Mouse (Mus musculus) ES-E14 (cell line): Measurements from ENCODE around the gene Bmyc. TPM values are rescaled to one million over a fixed set of nuclear protein-coding genes. Genes with fewer than 3 reads are reported as not detected.
"Not testable (repeated sequence)": the region's sequence is repeated elsewhere in the genome, so short reads cannot be mapped to it uniquely, and the experiment has no call there.

Source experiments
- DNase-seq: peaks from one replicate; pipeline ENCODE4 v3.0.0-alpha.2; 2013; ENCODE audit warnings: low read depth, low spot score
- H3K27ac ChIP-seq: 2 replicates; pipeline ENCODE4 v1.5.1; 2012; ENCODE audit warnings: low read depth, mild to moderate bottlenecking, low read length, moderate library complexity, mixed read lengths; ENCODE audit not compliant: poor library complexity, insufficient read depth, severe bottlenecking
- H3K36me3 ChIP-seq: 2 replicates; pipeline ENCODE4 v1.6.1; 2012; ENCODE audit warnings: mild to moderate bottlenecking, low read length, moderate library complexity, mixed read lengths; ENCODE audit not compliant: control insufficient read depth, poor library complexity, insufficient read depth, severe bottlenecking
- H3K4me1 ChIP-seq, 2 experiments: fragments of 150-350 bp in 1 of 2; sonication (generic) in 1 of 2; 2 replicates each; pipeline ENCODE4 v1.6.1; 2012; ENCODE audit warnings: low read length in 2 of 2, mild to moderate bottlenecking in 1 of 2, mixed read lengths in 1 of 2; ENCODE audit not compliant: control insufficient read depth in 2 of 2, insufficient read depth in 2 of 2, poor library complexity in 1 of 2
- H3K4me3 ChIP-seq, 2 experiments: fragments of 150-350 bp in 1 of 2; sonication (generic) in 1 of 2; 2 replicates each; pipeline ENCODE4 v1.5.1; 2012; ENCODE audit warnings: low read length in 2 of 2, low read depth in 1 of 2, mild to moderate bottlenecking in 1 of 2, mixed read lengths in 1 of 2; ENCODE audit not compliant: insufficient read depth in 1 of 2, poor library complexity in 1 of 2, severe bottlenecking in 1 of 2
- H3K9ac ChIP-seq: 2 replicates; pipeline ENCODE4 v1.6.1; 2012; ENCODE audit warnings: low read depth, mild to moderate bottlenecking, low read length, mixed read lengths; ENCODE audit not compliant: poor library complexity, insufficient read depth, severe bottlenecking
- H3K9me3 ChIP-seq: fragments of 150-350 bp; sonication (generic); 2 replicates; pipeline ENCODE4 v1.6.1; 2012; ENCODE audit warnings: low read depth, mild to moderate bottlenecking, low read length; ENCODE audit not compliant: control insufficient read depth, insufficient read depth
- CHD2 ChIP-seq: IDR thresholded peaks from 2 replicates; pipeline ENCODE4 v1.6.1; 2014; ENCODE audit warnings: mild to moderate bottlenecking, low read depth, low read length, inconsistent platforms
- HCFC1 ChIP-seq: IDR thresholded peaks from 2 replicates; pipeline ENCODE4 v1.6.1; 2012; ENCODE audit warnings: low read length, inconsistent platforms, borderline replicate concordance; ENCODE audit not compliant: insufficient read depth
- MAFK ChIP-seq: IDR thresholded peaks from 2 replicates; pipeline ENCODE4 v1.6.1; 2014; ENCODE audit warnings: mild to moderate bottlenecking, low read depth, low read length, inconsistent platforms; ENCODE audit not compliant: insufficient read depth
- ZC3H11A ChIP-seq: IDR thresholded peaks from 2 replicates; pipeline ENCODE4 v1.6.1; 2012; ENCODE audit warnings: low read depth, mild to moderate bottlenecking, inconsistent platforms, low read length, borderline replicate concordance
- ZNF384 ChIP-seq: IDR thresholded peaks from 2 replicates; pipeline ENCODE4 v1.6.1; 2012; ENCODE audit warnings: low read depth, low read length, inconsistent platforms
- in situ Hi-C, 2 experiments: fragments of 600-800 bp; cut with MboI; formaldehyde crosslinking; loops; one replicate each; pipeline ENCODE4 v1.15.1; 2025; ENCODE audit warnings: low sequenced_read_pairs in 2 of 2, inconsistent platforms in 1 of 2; ENCODE audit not compliant: unreplicated experiment in 2 of 2
- total RNA-seq: library from RNA; depleted of rRNA; stranded (reverse); fragments of 300-350 nt; gene quantifications from 2 replicates; pipeline ENCODE4 v1.2.3, GENCODE M21; 2012

Gene Bmyc
- total RNA-seq, 1 experiment = 13.0 TPM

GRCm38 (mm10) chr2:25711641-25712040 is 5.1 kb downstream of the Bmyc start:
- H3K4me1 ChIP-seq, DNase-seq, H3K9ac ChIP-seq, H3K27ac ChIP-seq, H3K9me3 ChIP-seq, in situ Hi-C loops, H3K4me3 ChIP-seq, H3K36me3 ChIP-seq: not testable (repeated sequence)

GRCm38 (mm10) chr2:25717222-25717621 is 10.7 kb downstream of the Bmyc start:
- 0 out of 4 replicates have a peak, but pooled peaks cover 0 to 2% of the 10 kb centered on the region in 2 experiments for H3K4me1 ChIP-seq
- TF ChIP-seq HCFC1 (no peak), MAFK (no peak), CHD2 (no peak), ZNF384 (no peak), ZC3H11A (no peak)
- H3K9me3 ChIP-seq = no peaks in the 10 kb centered on the region
- no peaks in the 10 kb centered on the region for H3K36me3 ChIP-seq
- no peak for DNase-seq
- in situ Hi-C loops = no loop called here
- H3K9ac ChIP-seq = no peak overlapping the region
- no peak overlapping the region for H3K4me3 ChIP-seq
- no peak overlapping the region for H3K27ac ChIP-seq

- no peaks in the 10 kb centered on the region for H3K36me3 ChIP-seq
- H3K9ac ChIP-seq = no peak overlapping the region
- H3K27ac ChIP-seq = no peak overlapping the region
- no peak for DNase-seq
- TF ChIP-seq HCFC1 (no peak), ZC3H11A (no peak), MAFK (no peak), CHD2 (no peak), ZNF384 (no peak)
- no peak overlapping the region for H3K4me3 ChIP-seq
- no peaks in the 10 kb centered on the region for H3K9me3 ChIP-seq
- no peaks in the 10 kb centered on the region for H3K4me1 ChIP-seq
- in situ Hi-C loops = no loop called here
Observed at GRCm38 (mm10) chr2:25733199-25733930, 26.8 kb downstream of the Bmyc start.

- H3K4me1 ChIP-seq, H3K4me3 ChIP-seq, in situ Hi-C loops, H3K9ac ChIP-seq, H3K27ac ChIP-seq, H3K36me3 ChIP-seq, H3K9me3 ChIP-seq, DNase-seq: not testable (repeated sequence)
Observed at GRCm38 (mm10) chr2:25736709-25737108, 30.2 kb downstream of the Bmyc start, which contains the start of gene Obp2b. TSS of gene Obp2b (plus strand) at chr2:25737009.

- in situ Hi-C loops = no loop called here
- H3K4me3 ChIP-seq = no peak overlapping the region
- H3K36me3 ChIP-seq = no peaks in the 10 kb centered on the region
- TF ChIP-seq HCFC1 (no peak), CHD2 (no peak), ZC3H11A (no peak), MAFK (no peak), ZNF384 (no peak)
- no peaks in the 10 kb centered on the region for H3K9me3 ChIP-seq
- no peak overlapping the region for H3K9ac ChIP-seq
- H3K27ac ChIP-seq = no peak overlapping the region
- H3K4me1 ChIP-seq = no peaks in the 10 kb centered on the region
- no peak for DNase-seq
Observed at GRCm38 (mm10) chr2:25741671-25742070, 35.1 kb downstream of the Bmyc start.
